Mouse (Mus musculus): ENCODE measurements around the gene Zscan22. TPM values are rescaled to one million over a fixed set of nuclear protein-coding genes. Genes with fewer than 3 reads are reported as not detected.
A peak's percentile ranks its signal among the peaks of the same experiment; 100 is the strongest.
"Not testable (repeated sequence)": the region's sequence is repeated elsewhere in the genome, so short reads cannot be mapped to it uniquely, and the experiment has no call there.

The Zscan22 gene
- polyA plus RNA-seq (2012; ENCODE audit: insufficient read depth, insufficient read length, missing spikeins) = 6.5 and 6.7 TPM in 2 replicates

DNA sequence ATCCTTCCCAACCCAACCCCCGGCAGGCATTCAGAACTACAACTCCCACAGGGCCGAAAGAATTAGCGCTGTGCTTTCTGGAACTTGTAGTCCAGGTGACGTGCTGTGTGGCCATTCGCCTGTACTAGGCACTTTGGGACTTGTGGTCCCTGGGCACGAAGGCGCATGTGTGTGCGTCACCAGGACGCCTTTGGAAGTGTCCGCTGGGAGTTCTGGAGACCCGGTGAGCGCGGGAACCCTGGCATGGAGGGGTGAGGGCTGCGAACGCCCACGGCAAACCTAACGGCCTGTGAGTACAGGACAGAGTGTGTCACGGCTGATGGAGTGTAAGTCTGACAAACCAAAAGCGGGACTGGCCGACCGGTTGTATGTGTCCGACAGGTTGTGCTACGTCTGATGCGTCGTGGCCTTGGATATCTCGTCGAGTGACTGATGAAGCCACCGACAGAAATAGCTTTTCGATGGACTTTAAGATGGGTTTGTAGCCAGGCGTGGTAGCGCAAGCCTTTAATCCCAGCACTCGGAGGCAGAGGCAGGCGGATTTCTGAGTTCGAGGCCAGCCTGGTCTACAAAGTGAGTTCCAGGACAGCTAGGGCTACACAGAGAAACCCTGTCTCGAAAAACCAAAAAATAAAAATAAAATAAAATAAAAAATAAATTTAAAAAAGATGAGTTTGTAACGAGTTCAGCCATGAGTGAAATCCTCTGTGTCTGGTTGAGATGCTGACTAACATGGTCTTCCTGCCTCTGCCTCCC, at the start of gene Zscan22:
Gene Zscan22, plus strand, starts transcription at position 161 of the 756 bp plus-strand sequence.
- Histone ChIP-seq H3K27ac (ENCODE audit: insufficient read depth, low read depth, low read length) (no peak within 1 kb of the TSS), H3K4me1 (ENCODE audit: control insufficient read depth, insufficient read depth, low read length) (peaks cover 5% of the 10 kb centered on the region), H3K4me3 (ENCODE audit: insufficient read depth, low read length) (peak within 1 kb of the TSS; percentile 97)
- TF ChIP-seq POLR2A (IDR thresholded peaks at IDR 0.05; ENCODE audit: borderline replicate concordance, low read depth, low read length) (no peak), CTCF (IDR thresholded peaks at IDR 0.05; ENCODE audit: low read depth, low read length) (no peak)

DNA sequence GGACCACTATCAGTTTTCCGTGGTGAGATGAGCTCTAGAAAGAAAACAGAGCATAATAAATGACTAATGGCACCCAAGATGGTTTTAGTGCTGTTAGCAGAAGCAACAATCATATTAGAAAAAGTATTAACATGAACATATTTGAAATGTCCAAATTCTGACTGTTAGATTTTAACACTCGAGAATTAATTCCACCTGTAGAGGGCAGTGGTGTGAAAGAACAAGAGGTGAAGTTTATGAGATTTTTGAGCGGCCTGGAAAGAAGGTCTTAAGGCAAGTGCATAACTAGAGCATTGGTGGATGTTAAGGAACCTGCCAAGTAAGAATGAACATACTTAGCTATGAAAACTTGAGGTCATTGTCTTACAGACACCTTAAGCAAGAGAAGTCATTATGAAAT, 23.3 kb upstream of the Zscan22 start:
- H3K4me1 ChIP-seq (ENCODE audit: control insufficient read depth, insufficient read depth, low read length) = no peaks in the 10 kb centered on the region
- no peak overlapping the region for H3K27ac ChIP-seq (ENCODE audit: insufficient read depth, low read depth, low read length)
- no peak for TF ChIP-seq CTCF (IDR thresholded peaks at IDR 0.05; ENCODE audit: low read depth, low read length)
- no peak overlapping the region for H3K4me3 ChIP-seq (ENCODE audit: insufficient read depth, low read length)

DNA sequence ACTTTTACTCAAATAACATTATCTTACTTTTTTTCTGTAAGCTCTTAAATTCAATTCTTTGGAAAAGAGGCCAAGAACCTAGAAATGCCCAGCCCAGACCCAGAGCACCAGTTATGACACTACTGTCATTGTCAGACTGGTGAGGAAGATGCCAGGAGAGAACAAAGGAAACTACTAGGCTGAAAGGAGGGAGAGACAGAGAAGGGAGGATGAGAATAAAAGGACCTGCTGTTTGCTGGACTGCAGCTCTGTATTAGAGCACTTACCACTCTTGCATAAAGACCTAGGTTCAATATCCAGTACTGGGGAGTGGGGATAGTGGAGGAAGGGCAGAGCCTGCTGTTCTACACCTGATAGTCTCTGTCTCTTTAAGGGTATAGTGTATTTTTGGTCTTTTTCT, 17.6 kb upstream of the Zscan22 start:
- Histone ChIP-seq H3K4me1 (ENCODE audit: control insufficient read depth, insufficient read depth, low read length) (peaks cover 11% of the 10 kb centered on the region), H3K4me3 (ENCODE audit: insufficient read depth, low read length) (no peak overlapping the region), H3K27ac (ENCODE audit: insufficient read depth, low read depth, low read length) (no peak overlapping the region)
- TF ChIP-seq CTCF (IDR thresholded peaks at IDR 0.05; ENCODE audit: low read depth, low read length) (no peak), POLR2A (IDR thresholded peaks at IDR 0.05; ENCODE audit: borderline replicate concordance, low read depth, low read length) (no peak)

DNA sequence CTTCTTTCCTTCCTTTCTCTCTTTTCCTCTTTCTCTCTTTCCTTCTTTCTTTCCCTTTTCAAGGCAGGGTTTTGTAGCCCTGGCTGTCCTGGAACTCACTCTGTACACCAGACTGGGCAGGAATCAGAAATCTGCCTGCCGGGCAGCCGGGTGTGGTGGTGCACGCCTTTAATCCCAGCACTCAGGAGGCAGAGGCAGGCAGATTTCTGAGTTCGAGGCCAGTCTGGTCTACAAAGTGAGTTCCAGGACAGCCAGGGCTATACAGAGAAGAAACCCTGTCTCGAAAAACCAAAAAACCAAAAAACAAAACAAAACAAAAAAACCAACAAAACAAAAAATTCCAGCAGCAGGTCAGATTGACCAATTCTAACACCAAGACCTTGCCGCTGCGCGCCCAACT, 17.1 kb upstream of the Zscan22 start:
- H3K4me1 ChIP-seq (ENCODE audit: control insufficient read depth, insufficient read depth, low read length) = peaks cover 11% of the 10 kb centered on the region
- not testable (repeated sequence) for H3K27ac ChIP-seq (ENCODE audit: insufficient read depth, low read depth, low read length)
- peak overlapping the region; percentile 67 for H3K4me3 ChIP-seq (ENCODE audit: insufficient read depth, low read length)

DNA sequence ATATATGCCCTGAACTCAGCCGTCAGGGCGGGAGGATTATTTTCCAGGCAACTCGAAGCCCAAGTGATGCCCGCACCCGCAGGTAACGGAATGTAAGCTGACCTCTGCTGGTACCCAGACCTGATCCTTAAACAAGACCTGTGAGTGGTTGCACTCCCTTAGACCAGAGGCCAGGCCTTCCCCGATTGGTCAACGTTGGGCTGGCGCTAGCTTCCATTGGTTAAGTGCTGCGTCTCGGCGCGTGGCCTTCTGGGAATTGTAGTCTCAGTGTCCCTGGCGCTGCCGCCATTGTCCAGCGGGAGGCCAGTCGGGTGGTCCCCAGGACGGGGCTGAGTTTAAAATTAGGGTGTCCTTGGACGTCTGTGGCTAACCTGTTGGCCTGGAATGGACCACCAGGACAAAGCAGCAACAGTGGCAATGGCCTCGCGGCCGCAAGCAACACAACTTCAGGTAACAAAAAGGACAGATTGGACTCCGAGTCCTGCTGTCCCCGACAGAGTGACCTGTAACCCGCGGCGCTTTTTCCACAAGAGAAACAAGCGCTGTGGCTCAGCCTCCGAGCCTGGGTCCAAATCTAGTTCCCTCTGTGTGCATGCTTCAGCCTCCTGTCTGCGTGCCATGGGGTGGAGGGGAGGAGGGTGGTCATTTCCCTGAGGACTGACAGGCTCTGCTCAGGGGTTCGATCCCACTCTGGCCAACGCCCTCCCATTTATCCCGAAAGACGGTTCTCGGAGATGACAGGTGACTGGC, 16.5 kb upstream of the Zscan22 start, which contains the start of gene Zfp128:
Gene Zfp128, plus strand, starts transcription at position 267 of the 750 bp plus-strand sequence.
- Histone ChIP-seq H3K4me3 (ENCODE audit: insufficient read depth, low read length) (peak within 1 kb of the TSS; percentile 67), H3K4me1 (ENCODE audit: control insufficient read depth, insufficient read depth, low read length) (peaks cover 11% of the 10 kb centered on the region), H3K27ac (ENCODE audit: insufficient read depth, low read depth, low read length) (no peak within 1 kb of the TSS)
- TF ChIP-seq POLR2A (IDR thresholded peaks at IDR 0.05; ENCODE audit: borderline replicate concordance, low read depth, low read length) = no peak
- TF ChIP-seq CTCF (IDR thresholded peaks at IDR 0.05; ENCODE audit: low read depth, low read length) = 0 out of 2 replicates have a peak, but pooled peaks have one; percentile 28

DNA sequence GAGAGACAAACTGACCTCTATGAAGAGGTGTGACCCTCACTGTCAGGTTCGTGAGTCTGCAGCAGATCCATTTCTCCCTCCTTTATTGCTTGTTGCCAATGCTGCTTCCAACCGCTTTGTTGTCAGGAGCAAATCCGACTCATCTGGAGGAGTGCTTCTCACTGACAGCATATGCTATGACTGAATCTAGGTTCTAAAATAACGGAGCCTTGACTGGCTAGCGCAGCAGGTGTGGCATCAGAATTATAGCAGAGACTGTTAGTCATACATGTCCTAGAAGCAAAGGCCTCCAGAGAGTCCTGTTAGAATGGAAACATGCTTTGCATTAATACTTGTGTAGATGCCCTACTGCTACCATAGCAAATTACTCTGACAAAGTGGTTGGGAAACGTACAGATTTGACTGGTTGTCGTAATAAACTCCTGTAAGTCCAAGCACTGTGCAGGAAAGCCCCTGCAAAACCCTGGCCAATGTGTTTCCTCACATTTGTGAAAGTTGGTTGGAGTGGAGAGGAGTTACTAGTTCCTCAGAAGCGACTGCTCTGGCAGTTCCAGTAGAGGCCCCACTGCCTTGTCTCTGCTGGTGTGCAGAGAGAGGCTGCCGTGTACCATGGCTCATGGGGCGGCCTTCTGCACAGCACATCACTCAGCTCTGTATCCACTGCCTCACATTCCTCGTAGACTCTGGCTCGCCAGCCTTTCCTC, 10.9 kb upstream of the Zscan22 start:
- Histone ChIP-seq H3K4me1 (ENCODE audit: control insufficient read depth, insufficient read depth, low read length) (peaks cover 11% of the 10 kb centered on the region), H3K4me3 (ENCODE audit: insufficient read depth, low read length) (no peak overlapping the region), H3K27ac (ENCODE audit: insufficient read depth, low read depth, low read length) (no peak overlapping the region)
- TF ChIP-seq CTCF (IDR thresholded peaks at IDR 0.05; ENCODE audit: low read depth, low read length) = no peak
- no peak for TF ChIP-seq POLR2A (IDR thresholded peaks at IDR 0.05; ENCODE audit: borderline replicate concordance, low read depth, low read length)

DNA sequence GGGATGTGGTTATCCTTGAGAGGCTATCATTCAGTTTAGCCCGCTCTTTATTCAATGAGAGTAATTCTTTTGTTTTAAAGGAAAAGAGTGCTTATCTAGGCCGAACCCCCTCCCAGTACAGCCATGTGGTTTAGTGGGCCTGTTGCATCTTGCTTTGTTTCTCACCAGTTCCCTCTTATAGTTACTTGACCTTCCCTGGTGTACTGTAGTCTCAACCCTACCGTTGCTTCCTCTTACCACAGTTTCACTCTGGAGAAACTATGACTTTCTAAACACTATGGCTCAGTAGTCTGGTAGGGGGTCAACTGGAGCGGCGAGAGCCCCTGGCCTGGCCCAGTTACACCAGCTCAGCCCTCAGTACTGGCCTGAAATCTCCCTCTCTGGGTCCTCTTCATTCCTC, 10.0 kb upstream of the Zscan22 start:
- Histone ChIP-seq H3K4me3 (ENCODE audit: insufficient read depth, low read length) (no peak overlapping the region), H3K4me1 (ENCODE audit: control insufficient read depth, insufficient read depth, low read length) (peaks cover 7% of the 10 kb centered on the region; the same call in 1 of the 2 replicates), H3K27ac (ENCODE audit: insufficient read depth, low read depth, low read length) (no peak overlapping the region)
- TF ChIP-seq POLR2A (IDR thresholded peaks at IDR 0.05; ENCODE audit: borderline replicate concordance, low read depth, low read length) (no peak), CTCF (IDR thresholded peaks at IDR 0.05; ENCODE audit: low read depth, low read length) (no peak)

DNA sequence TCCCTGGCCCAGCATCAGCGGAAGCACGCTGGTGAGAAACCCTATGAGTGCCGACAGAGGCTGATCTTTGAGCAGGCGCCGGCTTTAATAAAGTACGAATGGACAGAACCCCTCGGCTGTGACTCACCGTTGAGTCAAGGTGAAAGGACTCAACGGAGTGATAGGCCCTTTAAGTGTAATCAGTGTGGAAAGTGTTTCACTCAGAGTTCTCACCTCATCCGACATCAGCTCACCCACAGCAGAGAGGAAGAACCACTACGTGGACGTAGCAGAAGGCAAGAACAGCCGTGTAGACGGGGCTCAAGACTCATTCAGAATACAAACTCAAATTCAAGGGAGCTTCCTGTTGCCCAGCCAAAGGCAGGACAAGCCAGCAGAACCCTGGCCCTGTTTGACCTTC, 6.7 kb upstream of the Zscan22 start:
- Histone ChIP-seq H3K4me1 (ENCODE audit: control insufficient read depth, insufficient read depth, low read length) (peaks cover 7% of the 10 kb centered on the region; the same call in 1 of the 2 replicates), H3K4me3 (ENCODE audit: insufficient read depth, low read length) (no peak overlapping the region), H3K27ac (ENCODE audit: insufficient read depth, low read depth, low read length) (no peak overlapping the region)
- TF ChIP-seq CTCF (IDR thresholded peaks at IDR 0.05; ENCODE audit: low read depth, low read length) = no peak

DNA sequence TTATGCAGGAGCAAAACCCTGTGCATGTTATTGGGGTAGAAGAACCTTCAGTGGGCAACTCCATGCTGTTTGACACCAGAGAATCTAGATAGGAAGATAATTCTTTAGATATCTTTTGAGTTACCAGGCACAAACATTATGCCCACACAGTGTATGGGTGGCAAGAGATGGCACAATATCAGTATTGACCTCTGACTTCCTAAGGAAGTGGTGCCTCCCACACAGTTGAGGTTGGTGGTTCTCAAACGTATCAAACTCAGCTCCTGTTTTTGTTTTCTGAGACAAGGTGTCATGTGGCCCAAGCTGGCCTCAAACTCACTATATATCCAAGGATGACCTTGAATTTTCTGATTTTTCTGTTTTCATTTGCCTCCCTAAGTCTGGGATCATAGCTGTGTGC, 6.3 kb upstream of the Zscan22 start:
- Histone ChIP-seq H3K27ac (ENCODE audit: insufficient read depth, low read depth, low read length) (no peak overlapping the region), H3K4me3 (ENCODE audit: insufficient read depth, low read length) (no peak overlapping the region), H3K4me1 (ENCODE audit: control insufficient read depth, insufficient read depth, low read length) (peaks cover 7% of the 10 kb centered on the region; the same call in 1 of the 2 replicates)
- no peak for TF ChIP-seq CTCF (IDR thresholded peaks at IDR 0.05; ENCODE audit: low read depth, low read length)
- TF ChIP-seq POLR2A (IDR thresholded peaks at IDR 0.05; ENCODE audit: borderline replicate concordance, low read depth, low read length) = no peak

DNA sequence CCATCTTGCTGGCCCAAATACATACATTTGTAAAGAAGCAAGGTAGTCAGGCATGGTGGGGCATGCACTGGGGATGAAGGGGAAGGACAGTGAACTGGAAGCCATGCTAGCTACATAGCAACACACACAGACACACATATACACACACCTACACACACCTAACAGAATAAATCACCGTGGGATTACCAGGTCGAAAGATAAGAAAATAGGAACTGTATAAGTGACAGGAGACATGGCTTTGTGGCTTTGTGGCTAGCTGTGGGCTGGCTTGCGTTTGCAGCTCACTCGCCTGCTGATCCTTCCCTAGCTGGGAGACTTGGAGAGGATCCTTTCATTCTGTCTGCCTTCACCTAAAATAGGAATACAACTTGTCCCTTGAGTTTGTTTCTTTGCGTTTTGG, 3.9 kb downstream of the Zscan22 start:
- TF ChIP-seq CTCF (IDR thresholded peaks at IDR 0.05; ENCODE audit: low read depth, low read length) = no peak
- no peak for TF ChIP-seq POLR2A (IDR thresholded peaks at IDR 0.05; ENCODE audit: borderline replicate concordance, low read depth, low read length)
- Histone ChIP-seq H3K4me3 (ENCODE audit: insufficient read depth, low read length) (no peak overlapping the region), H3K4me1 (ENCODE audit: control insufficient read depth, insufficient read depth, low read length) (peaks cover 5% of the 10 kb centered on the region), H3K27ac (ENCODE audit: insufficient read depth, low read depth, low read length) (no peak overlapping the region)
